9 mouse cellular contexts compared by ENCODE assay signal in genomic region chr2:134910882-134911281, GRCm38 (mm10).
DNase-seq lines count a peak whose midpoint lies in the region; ATAC-seq and TF ChIP-seq lines count a peak whose summit lies in the region.
"Had no signal": no experiment of that assay in that cellular context is flagged by ENCODE, and none has a peak within 500 bp of the region (broad histone marks: within the 10 kb centered on the region; RNA-seq: fewer than 3 reads in every experiment).

No protein-coding gene starts in this region.

- H3K27ac ChIP-seq in hindbrain, embryonic 15.5 days (replicated peaks), result no peak overlapping the region
- H3K27ac ChIP-seq in midbrain, embryonic 16.5 days (ENCODE audit: low read length), result no peak overlapping the region
- no peak overlapping the region for H3K27ac ChIP-seq in gastrocnemius, adult 2 months
- H3K27ac ChIP-seq: embryonic facial prominence, embryonic 13.5 days; liver, embryonic 14.5 days had no signal

- no peaks in the 10 kb centered on the region for H3K36me3 ChIP-seq in hindbrain, embryonic 15.5 days
- no peaks in the 10 kb centered on the region for H3K36me3 ChIP-seq in midbrain, embryonic 16.5 days (ENCODE audit: control insufficient read depth, insufficient read depth, low read length)
- H3K36me3 ChIP-seq: embryonic facial prominence, embryonic 13.5 days had no signal

- intact Hi-C loops in gastrocnemius, adult 2 months (cut with DNase I), result no loop called here

- H3K9ac ChIP-seq in hindbrain, embryonic 15.5 days, result no peak overlapping the region
- no peak overlapping the region for H3K9ac ChIP-seq in midbrain, embryonic 16.5 days (ENCODE audit: low read depth, low read length)
- H3K9ac ChIP-seq: embryonic facial prominence, embryonic 13.5 days; liver, embryonic 14.5 days had no signal

- DNase-seq in cerebellum, adult 11 months, result peak; percentile 66
- peak; percentile 93 to 95 for DNase-seq in cerebellum, postnatal 10 days
- no peak for DNase-seq in adrenal gland, adult 2 months
- DNase-seq in natural killer cell, adult 2 months (ENCODE audit: low spot score in 2 of 2), result no peak
- DNase-seq in gastrocnemius, adult 2 months, result no peak

- no peaks in the 10 kb centered on the region for H3K9me3 ChIP-seq in hindbrain, embryonic 15.5 days
- no peaks in the 10 kb centered on the region for H3K9me3 ChIP-seq in midbrain, embryonic 16.5 days (replicated peaks; ENCODE audit: control insufficient read depth, low read length, poor library complexity, severe bottlenecking)
- H3K9me3 ChIP-seq: embryonic facial prominence, embryonic 13.5 days had no signal

- no peak for TF ChIP-seq CTCF in gastrocnemius, adult 2 months (IDR thresholded peaks at IDR 0.05)

- peak; percentile 87 for ATAC-seq in hindbrain, embryonic 15.5 days (ENCODE audit: low FRiP score, low read depth)
- peak; percentile 81 for ATAC-seq in midbrain, embryonic 16.5 days

- peaks cover 11% of the 10 kb centered on the region; the same call in 1 of the 2 replicates for H3K4me1 ChIP-seq in hindbrain, embryonic 15.5 days (replicated peaks)
- peaks cover 3% of the 10 kb centered on the region; the same call in 1 of the 2 replicates for H3K4me1 ChIP-seq in midbrain, embryonic 16.5 days (ENCODE audit: control insufficient read depth, insufficient read depth, low read length)

- no peak overlapping the region for H3K4me2 ChIP-seq in hindbrain, embryonic 15.5 days
- no peak overlapping the region for H3K4me2 ChIP-seq in midbrain, embryonic 16.5 days (ENCODE audit: low read length)
- H3K4me2 ChIP-seq: embryonic facial prominence, embryonic 13.5 days had no signal

- H3K4me3 ChIP-seq in hindbrain, embryonic 15.5 days, result no peak overlapping the region
- no peak overlapping the region for H3K4me3 ChIP-seq in midbrain, embryonic 16.5 days (ENCODE audit: low read depth, low read length)
- H3K4me3 ChIP-seq in gastrocnemius, adult 2 months, result no peak overlapping the region
- H3K4me3 ChIP-seq: embryonic facial prominence, embryonic 13.5 days had no signal

- WGBS in hindbrain, embryonic 15.5 days, result 11% methylated on average over 1 of the region's 1 CpGs
- WGBS in midbrain, embryonic 16.5 days, result 0% methylated on average over 1 of the region's 1 CpGs

- H3K27me3 ChIP-seq in hindbrain, embryonic 15.5 days, result no peaks in the 10 kb centered on the region
- H3K27me3 ChIP-seq in midbrain, embryonic 16.5 days (ENCODE audit: control insufficient read depth, insufficient read depth, low read depth, low read length), result no peaks in the 10 kb centered on the region
- H3K27me3 ChIP-seq: embryonic facial prominence, embryonic 13.5 days had no signal

Comparison
In these comparisons a context has a peak if more than half of its experiments do, and no peak if none do; other contexts are left out.
1. DNase-seq: peak in cerebellum, adult 11 months (single experiment) and cerebellum, postnatal 10 days (2 of 2); none in adrenal gland, adult 2 months (single experiment), natural killer cell, adult 2 months (0 of 2) and gastrocnemius, adult 2 months (single experiment).